Mouse (Mus musculus) lung, embryonic 15.5 days (tissue): ENCODE data around the gene Cd93. TPM values are rescaled to one million over a fixed set of nuclear protein-coding genes. Genes with fewer than 3 reads are reported as not detected.

Experiments used
- ATAC-seq: fragments of 200-750 bp; cut with Nextera tagmentation; 2 replicates; pipeline ENCODE4 v1.8.0; 2017; ENCODE audit warnings: moderate number of reproducible peaks, borderline replicate concordance; ENCODE audit not compliant: low FRiP score, low TSS enrichment; ENCODE audit errors: extremely low read depth
- H3K27ac ChIP-seq: fragments of 300-500 bp; sonication (generic); 2 replicates; pipeline ENCODE4 v1.5.1; 2015; ENCODE audit warnings: moderate library complexity, mild to moderate bottlenecking, inconsistent platforms
- H3K27me3 ChIP-seq: fragments of 300-500 bp; sonication (generic); 2 replicates; pipeline ENCODE4 v1.6.1; 2015; ENCODE audit warnings: inconsistent platforms
- H3K36me3 ChIP-seq: fragments of 300-500 bp; sonication (generic); 2 replicates; pipeline ENCODE4 v1.6.1; 2015; ENCODE audit warnings: inconsistent platforms
- H3K4me1 ChIP-seq: fragments of 300-500 bp; sonication (generic); 2 replicates; pipeline ENCODE4 v1.6.1; 2015; ENCODE audit warnings: inconsistent platforms
- H3K4me2 ChIP-seq: fragments of 300-500 bp; sonication (generic); 2 replicates; pipeline ENCODE4 v1.6.1; 2015; ENCODE audit warnings: inconsistent platforms, mild to moderate bottlenecking, moderate library complexity
- H3K4me3 ChIP-seq: fragments of 300-500 bp; sonication (generic); 2 replicates; pipeline ENCODE4 v1.5.1; 2015; ENCODE audit warnings: mild to moderate bottlenecking, inconsistent platforms
- H3K9ac ChIP-seq: fragments of 300-500 bp; sonication (generic); 2 replicates; pipeline ENCODE4 v1.6.1; 2015; ENCODE audit warnings: inconsistent platforms
- H3K9me3 ChIP-seq: fragments of 300-500 bp; sonication (generic); 2 replicates; pipeline ENCODE4 v1.6.1; 2016; ENCODE audit warnings: inconsistent platforms
- WGBS: fragments of 180-500 bp; shearing (Covaris S2); methylation state at CpG from one replicate; pipeline ENCODE4 v1.1.7; 2015; 5-methylcytosine and 5-hydroxymethylcytosine counted together
- polyA plus RNA-seq: library from polyadenylated mRNA; unstranded; fragments of >200 nt; fragmentation: Nextera tagmentation; extraction: Ambion mirVana; gene quantifications from 2 replicates; pipeline ENCODE4 v1.2.1, GENCODE M21; 2015

Cd93 gene
- polyA plus RNA-seq, 1 experiment from 2014 or later = 35.4 TPM

- peaks cover 9% of the 10 kb centered on the region; the same call in 1 of the 2 replicates for H3K4me1 ChIP-seq
- peak overlapping the region; percentile 34 for H3K4me3 ChIP-seq
- H3K9ac ChIP-seq = peak overlapping the region; percentile 27; the same call in 1 of the 2 replicates
- H3K27me3 ChIP-seq = no peaks in the 10 kb centered on the region
- peak overlapping the region; percentile 35; the same call in 1 of the 2 replicates for H3K4me2 ChIP-seq
- ATAC-seq = no peak
- H3K36me3 ChIP-seq = no peaks in the 10 kb centered on the region
- 74% methylated on average over 10 of the region's 10 CpGs for WGBS
- H3K9me3 ChIP-seq = no peaks in the 10 kb centered on the region
- H3K27ac ChIP-seq = peak overlapping the region; percentile 63
These were observed 1.9 kb downstream of the Cd93 start for GRCm38 (mm10) chr2:148441421-148441820.

DNA sequence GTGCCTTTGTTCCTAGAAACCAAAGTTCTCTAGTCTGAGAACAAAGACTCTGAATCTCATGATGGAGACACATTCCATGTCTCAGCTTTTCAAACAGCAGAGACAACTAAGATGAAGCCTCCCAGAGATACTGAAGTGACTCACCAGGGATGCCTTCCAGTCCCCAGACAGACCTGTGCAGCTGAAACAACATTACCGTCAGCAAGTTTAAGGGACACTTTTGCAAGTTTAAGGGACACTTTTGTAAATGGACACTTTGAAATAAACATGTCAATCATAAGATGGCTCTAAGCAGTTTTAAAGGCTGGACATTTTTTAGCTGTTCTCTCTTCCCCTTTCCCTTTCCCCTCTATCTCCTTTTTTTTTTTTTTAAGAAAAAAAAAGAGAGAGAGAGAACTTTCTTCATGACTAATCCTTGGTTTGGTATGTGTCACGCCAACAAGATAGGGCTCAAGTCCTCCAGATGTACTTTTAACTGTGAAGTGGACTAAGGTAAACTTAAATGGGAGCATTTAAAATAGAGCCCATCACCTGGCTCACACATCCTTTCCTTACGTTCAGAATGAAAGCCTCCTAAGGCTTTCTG, 3.6 kb downstream of the Cd93 start:
- Histone ChIP-seq H3K4me2 (peak overlapping the region; percentile 44), H3K4me3 (peak overlapping the region; percentile 34), H3K27ac (peak overlapping the region; percentile 16; the same call in 1 of the 2 replicates), H3K9me3 (no peaks in the 10 kb centered on the region), H3K9ac (no peak overlapping the region), H3K27me3 (no peaks in the 10 kb centered on the region), H3K4me1 (peaks cover 14% of the 10 kb centered on the region; the same call in 1 of the 2 replicates), H3K36me3 (no peaks in the 10 kb centered on the region)
- no peak for ATAC-seq
- WGBS = 32% methylated on average over 3 of the region's 3 CpGs

DNA sequence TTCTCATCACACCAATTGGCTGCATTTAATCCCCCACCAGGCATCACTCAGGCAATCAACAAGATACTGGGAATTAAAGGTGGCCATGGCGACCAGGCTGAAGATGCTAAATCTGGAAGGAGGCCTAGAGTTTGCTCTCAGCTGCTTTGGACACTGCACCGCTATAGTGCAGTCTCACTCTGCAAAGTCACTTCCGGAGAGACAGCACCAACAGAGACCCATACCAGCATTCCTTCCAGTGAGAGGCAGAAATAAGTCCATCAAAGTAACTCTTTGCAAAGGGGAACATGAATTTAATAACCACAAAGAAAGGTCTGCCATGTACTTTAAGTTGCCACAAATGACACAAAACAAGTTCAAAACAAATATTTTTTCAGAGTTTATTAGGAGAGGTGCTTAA, 7.1 kb downstream of the Cd93 start:
- Histone ChIP-seq H3K9me3 (no peaks in the 10 kb centered on the region), H3K4me2 (no peak overlapping the region), H3K9ac (no peak overlapping the region), H3K36me3 (no peaks in the 10 kb centered on the region), H3K4me1 (peaks cover 13% of the 10 kb centered on the region; the same call in 1 of the 2 replicates), H3K27ac (no peak overlapping the region), H3K4me3 (no peak overlapping the region), H3K27me3 (no peaks in the 10 kb centered on the region)
- 45% methylated on average over 3 of the region's 3 CpGs for WGBS
- ATAC-seq = no peak

DNA sequence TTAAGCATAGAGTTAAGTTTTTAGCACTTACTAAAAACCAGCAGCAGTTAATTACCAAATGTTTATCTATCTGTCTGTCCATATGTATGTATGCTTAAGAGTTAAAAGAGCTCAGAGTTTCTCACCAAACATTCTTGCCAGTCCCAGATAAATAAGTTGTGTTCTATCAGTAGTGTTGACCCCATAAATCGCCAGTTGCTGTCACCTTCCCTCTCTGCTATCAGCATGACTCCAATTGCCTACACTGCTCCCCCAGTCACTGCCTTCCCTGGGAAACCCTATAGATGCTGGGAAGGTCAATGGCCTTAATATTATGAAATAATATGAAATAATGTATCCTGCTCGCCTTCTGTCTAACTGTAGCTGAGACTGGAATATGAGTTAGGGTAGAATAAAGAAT, 11.0 kb downstream of the Cd93 start:
- WGBS = 21% methylated on average over 2 of the region's 2 CpGs
- Histone ChIP-seq H3K27ac (no peak overlapping the region), H3K27me3 (no peaks in the 10 kb centered on the region), H3K9me3 (no peaks in the 10 kb centered on the region), H3K4me2 (no peak overlapping the region), H3K4me1 (peaks cover 18% of the 10 kb centered on the region), H3K36me3 (no peaks in the 10 kb centered on the region), H3K4me3 (no peak overlapping the region), H3K9ac (no peak overlapping the region)
- ATAC-seq = peak; percentile 82; the same call in 1 of the 2 replicates

- H3K4me2 ChIP-seq = no peak overlapping the region
- H3K27me3 ChIP-seq = no peaks in the 10 kb centered on the region
- ATAC-seq = no peak
- H3K4me3 ChIP-seq = no peak overlapping the region
- H3K9ac ChIP-seq = no peak overlapping the region
- 79% methylated on average over 4 of the region's 4 CpGs for WGBS
- H3K36me3 ChIP-seq = no peaks in the 10 kb centered on the region
- no peaks in the 10 kb centered on the region for H3K9me3 ChIP-seq
- no peak overlapping the region for H3K27ac ChIP-seq
- H3K4me1 ChIP-seq = peaks cover 13% of the 10 kb centered on the region
These were observed 12.4 kb downstream of the Cd93 start for GRCm38 (mm10) chr2:148430941-148431340.

DNA sequence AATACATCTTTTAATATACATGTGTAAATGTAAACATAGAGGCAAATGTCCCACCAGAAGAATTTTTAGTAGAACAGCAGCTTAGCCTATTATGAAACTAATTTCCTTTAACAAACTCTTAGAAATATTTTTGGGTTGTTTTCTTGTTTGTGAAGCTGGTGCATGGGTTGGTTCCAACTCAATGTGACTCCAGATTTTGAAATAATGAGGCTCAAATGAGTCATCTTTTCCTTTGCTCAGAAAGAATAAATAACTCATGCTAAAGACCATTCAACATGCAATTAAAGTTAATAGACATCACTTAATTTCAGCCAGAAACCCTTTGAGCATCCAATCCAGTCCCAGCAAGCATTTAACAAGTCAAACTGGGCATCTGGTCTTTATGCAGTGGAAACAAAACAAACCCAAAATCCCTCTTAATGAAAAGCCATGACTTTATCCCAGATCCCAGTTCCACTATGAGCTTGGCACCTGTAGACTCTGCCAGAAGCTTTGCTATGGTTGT, 14.3 kb downstream of the Cd93 start:
- H3K4me3 ChIP-seq = no peak overlapping the region
- no peak overlapping the region for H3K9ac ChIP-seq
- H3K36me3 ChIP-seq = no peaks in the 10 kb centered on the region
- no peaks in the 10 kb centered on the region for H3K27me3 ChIP-seq
- H3K4me2 ChIP-seq = no peak overlapping the region
- H3K4me1 ChIP-seq = peaks cover 14% of the 10 kb centered on the region
- no peaks in the 10 kb centered on the region for H3K9me3 ChIP-seq
- no peak overlapping the region for H3K27ac ChIP-seq
- no peak for ATAC-seq

GRCm38 (mm10) chr2:148428523-148428922, 14.8 kb downstream of the Cd93 start:
- no peaks in the 10 kb centered on the region for H3K27me3 ChIP-seq
- H3K27ac ChIP-seq = no peak overlapping the region
- H3K9ac ChIP-seq = no peak overlapping the region
- peaks cover 17% of the 10 kb centered on the region for H3K4me1 ChIP-seq
- H3K36me3 ChIP-seq = no peaks in the 10 kb centered on the region
- 65% methylated on average over 3 of the region's 3 CpGs for WGBS
- no peak overlapping the region for H3K4me2 ChIP-seq
- no peak for ATAC-seq
- no peak overlapping the region for H3K4me3 ChIP-seq
- H3K9me3 ChIP-seq = no peaks in the 10 kb centered on the region

- ATAC-seq = no peak
- H3K4me1 ChIP-seq = peaks cover 26% of the 10 kb centered on the region
- 66% methylated on average over 3 of the region's 3 CpGs for WGBS
These were observed 15.8 kb downstream of the Cd93 start for GRCm38 (mm10) chr2:148427553-148427952.

GRCm38 (mm10) chr2:148425709-148426382, 17.5 kb downstream of the Cd93 start:
- Histone ChIP-seq H3K27ac (no peak overlapping the region), H3K4me2 (no peak overlapping the region), H3K36me3 (no peaks in the 10 kb centered on the region), H3K4me1 (peaks cover 34% of the 10 kb centered on the region), H3K4me3 (no peak overlapping the region), H3K9ac (no peak overlapping the region), H3K27me3 (no peaks in the 10 kb centered on the region), H3K9me3 (no peaks in the 10 kb centered on the region)
- no peak for ATAC-seq
- 65% methylated on average over 5 of the region's 5 CpGs for WGBS

More at GRCm38 (mm10) chr2:148427553-148427952, 15.8 kb downstream of the Cd93 start:
- H3K9ac ChIP-seq = no peak overlapping the region
- H3K27me3 ChIP-seq = no peaks in the 10 kb centered on the region
- H3K36me3 ChIP-seq = no peaks in the 10 kb centered on the region
- peak overlapping the region; percentile 33; the same call in 1 of the 2 replicates for H3K27ac ChIP-seq
- no peaks in the 10 kb centered on the region for H3K9me3 ChIP-seq
- H3K4me2 ChIP-seq = no peak overlapping the region
- H3K4me3 ChIP-seq = no peak overlapping the region

DNA sequence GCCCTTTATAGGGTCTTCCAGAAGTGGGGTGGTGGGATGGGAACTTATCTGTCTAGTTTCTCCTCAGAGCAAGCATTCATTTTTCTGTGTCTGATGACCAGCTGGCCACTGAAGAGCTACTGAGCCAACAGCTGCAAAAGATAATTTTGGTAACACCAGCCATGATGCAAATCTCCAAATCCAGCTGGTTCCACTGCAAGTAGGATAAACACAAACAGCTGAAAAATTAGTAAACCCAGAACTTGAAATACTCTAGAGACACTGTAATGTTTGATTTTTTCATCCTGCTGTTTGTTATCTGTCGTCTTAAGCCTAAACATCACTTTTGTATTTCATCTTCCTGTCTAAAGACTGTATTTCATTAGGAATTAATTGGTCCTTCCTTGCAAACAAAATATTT, 21.7 kb downstream of the Cd93 start:
- Histone ChIP-seq H3K9ac (no peak overlapping the region), H3K36me3 (no peaks in the 10 kb centered on the region), H3K27me3 (no peaks in the 10 kb centered on the region), H3K4me3 (no peak overlapping the region), H3K4me2 (no peak overlapping the region), H3K4me1 (peaks cover 39% of the 10 kb centered on the region), H3K9me3 (no peaks in the 10 kb centered on the region), H3K27ac (peak overlapping the region; percentile 27)
- ATAC-seq = peak; percentile 56; the same call in 1 of the 2 replicates
- WGBS = 26% methylated on average over 1 of the region's 1 CpGs

- no peaks in the 10 kb centered on the region for H3K9me3 ChIP-seq
- H3K4me3 ChIP-seq = no peak overlapping the region
- H3K4me2 ChIP-seq = no peak overlapping the region
- H3K27ac ChIP-seq = peak overlapping the region; percentile 27; the same call in 1 of the 2 replicates
- ATAC-seq = no peak
- no peaks in the 10 kb centered on the region for H3K36me3 ChIP-seq
- H3K9ac ChIP-seq = no peak overlapping the region
- H3K27me3 ChIP-seq = no peaks in the 10 kb centered on the region
- H3K4me1 ChIP-seq = peaks cover 39% of the 10 kb centered on the region
- 26% methylated on average over 1 of the region's 1 CpGs for WGBS
These were observed 22.3 kb downstream of the Cd93 start for GRCm38 (mm10) chr2:148421112-148421511.

- peak overlapping the region; percentile 73 for H3K27ac ChIP-seq
These were observed 23.6 kb downstream of the Cd93 start for GRCm38 (mm10) chr2:148419776-148420175.

More at GRCm38 (mm10) chr2:148419776-148420175, 23.6 kb downstream of the Cd93 start:
- Histone ChIP-seq H3K27me3 (no peaks in the 10 kb centered on the region), H3K4me2 (0 out of 2 replicates have a peak overlapping the region, but pooled peaks have one; percentile 9), H3K9ac (no peak overlapping the region), H3K9me3 (no peaks in the 10 kb centered on the region), H3K4me1 (peaks cover 39% of the 10 kb centered on the region), H3K4me3 (no peak overlapping the region), H3K36me3 (no peaks in the 10 kb centered on the region)
- WGBS = 41% methylated on average over 2 of the region's 2 CpGs
- peak; percentile 66; the same call in 1 of the 2 replicates for ATAC-seq
